Mouse (Mus musculus) neural tube, embryonic 11.5 days (tissue): ENCODE measurements at regions not wholly inside any gene's neighbourhood (a gene's known extent, or its start where the extent isn't known, plus 50 kb on each side); places are given as distances from the start of the nearest gene placed in this dataset.

ENCODE experiments used
- ATAC-seq: fragments of 200-750 bp; cut with Nextera tagmentation; 2 replicates; pipeline ENCODE4 v1.8.0; 2017; ENCODE audit warnings: moderate number of reproducible peaks, mild to moderate bottlenecking, moderate TSS enrichment, moderate library complexity; ENCODE audit not compliant: insufficient read depth, low FRiP score, low TSS enrichment
- DNase-seq: peaks from one replicate; pipeline ENCODE4 v3.0.0-alpha.2; 2015; ENCODE audit warnings: low spot score
- H3K27ac ChIP-seq: fragments of 300-500 bp; sonication (generic); 2 replicates; pipeline ENCODE4 v1.5.1; 2014; ENCODE audit warnings: low read depth, mild to moderate bottlenecking, low read length
- H3K27me3 ChIP-seq: fragments of 300-500 bp; sonication (generic); 2 replicates; pipeline ENCODE4 v1.6.1; 2014; ENCODE audit warnings: mild to moderate bottlenecking, low read length, mixed read lengths; ENCODE audit not compliant: control insufficient read depth, insufficient read depth
- H3K36me3 ChIP-seq: fragments of 300-500 bp; sonication (generic); 2 replicates; pipeline ENCODE4 v1.6.1; 2014; ENCODE audit warnings: mild to moderate bottlenecking, low read length, moderate library complexity, mixed read lengths; ENCODE audit not compliant: control insufficient read depth, insufficient read depth
- H3K4me1 ChIP-seq: fragments of 300-500 bp; sonication (generic); 2 replicates; pipeline ENCODE4 v1.6.1; 2014; ENCODE audit warnings: low read length, mixed read lengths; ENCODE audit not compliant: control insufficient read depth, insufficient read depth
- H3K4me2 ChIP-seq: fragments of 300-500 bp; sonication (generic); 2 replicates; pipeline ENCODE4 v1.6.1; 2014; ENCODE audit warnings: low read depth, mild to moderate bottlenecking, moderate library complexity
- H3K4me3 ChIP-seq: fragments of 300-500 bp; sonication (generic); 2 replicates; pipeline ENCODE4 v1.5.1; 2014; ENCODE audit warnings: low read depth, low read length
- H3K9ac ChIP-seq: fragments of 300-500 bp; sonication (generic); 2 replicates; pipeline ENCODE4 v1.6.1; 2014; ENCODE audit warnings: mild to moderate bottlenecking, low read length
- H3K9me3 ChIP-seq: fragments of 300-500 bp; sonication (generic); 2 replicates; pipeline ENCODE4 v1.6.1; 2016; ENCODE audit warnings: low read length; ENCODE audit not compliant: control insufficient read depth
- WGBS: fragments of 180-500 bp; shearing (Covaris S2); extraction: QIAGEN DNeasy Blood & Tissue Kit; methylation state at CpG from one replicate; pipeline ENCODE4 v1.1.7; 2014; 5-methylcytosine and 5-hydroxymethylcytosine counted together

- no peak overlapping the region for H3K4me2 ChIP-seq
- no peak for DNase-seq
- H3K27ac ChIP-seq = no peak overlapping the region
- H3K36me3 ChIP-seq = no peaks in the 10 kb centered on the region
- WGBS = 73% methylated on average over 3 of the region's 3 CpGs
- no peaks in the 10 kb centered on the region for H3K27me3 ChIP-seq
- no peak for ATAC-seq
- H3K4me1 ChIP-seq = peaks cover 16% of the 10 kb centered on the region
- H3K4me3 ChIP-seq = no peak overlapping the region
- no peak overlapping the region for H3K9ac ChIP-seq
- no peaks in the 10 kb centered on the region for H3K9me3 ChIP-seq
These were observed 68.9 kb downstream of the Tex29 start for GRCm38 (mm10) chr8:11909146-11909545.

- Histone ChIP-seq H3K9me3 (no peaks in the 10 kb centered on the region), H3K4me3 (no peak overlapping the region), H3K27me3 (no peaks in the 10 kb centered on the region), H3K4me2 (peak overlapping the region; percentile 32; the same call in 1 of the 2 replicates), H3K4me1 (peaks cover 27% of the 10 kb centered on the region), H3K9ac (no peak overlapping the region), H3K27ac (no peak overlapping the region), H3K36me3 (no peaks in the 10 kb centered on the region)
- peak; percentile 31 for DNase-seq
- 60% methylated on average over 18 of the region's 18 CpGs for WGBS
- ATAC-seq = no peak
These were observed 71.6 kb downstream of the Tex29 start for GRCm38 (mm10) chr8:11911639-11912450.

GRCm38 (mm10) chr8:11912451-11913128, 72.3 kb downstream of the Tex29 start:
- 0 out of 2 replicates have a peak, but pooled peaks have one; percentile 6 for ATAC-seq
- Histone ChIP-seq H3K9me3 (no peaks in the 10 kb centered on the region), H3K27me3 (no peaks in the 10 kb centered on the region), H3K4me2 (peak overlapping the region; percentile 32), H3K27ac (no peak overlapping the region), H3K4me3 (no peak overlapping the region), H3K4me1 (peaks cover 27% of the 10 kb centered on the region), H3K36me3 (no peaks in the 10 kb centered on the region), H3K9ac (peak overlapping the region; percentile 26; the same call in 1 of the 2 replicates)
- peak; percentile 30 for DNase-seq
- 33% methylated on average over 17 of the region's 17 CpGs for WGBS

- Histone ChIP-seq H3K4me2 (peak overlapping the region; percentile 32), H3K36me3 (no peaks in the 10 kb centered on the region), H3K9ac (peak overlapping the region; percentile 26; the same call in 1 of the 2 replicates), H3K27ac (no peak overlapping the region), H3K9me3 (no peaks in the 10 kb centered on the region), H3K4me3 (no peak overlapping the region), H3K4me1 (peaks cover 27% of the 10 kb centered on the region), H3K27me3 (no peaks in the 10 kb centered on the region)
- 51% methylated on average over 12 of the region's 12 CpGs for WGBS
- peak; percentile 55; the same call in 1 of the 2 replicates for ATAC-seq
- peak; percentile 29 for DNase-seq
These were observed 73.0 kb downstream of the Tex29 start for GRCm38 (mm10) chr8:11913129-11913900.

GRCm38 (mm10) chr8:11914131-11914530, 73.9 kb downstream of the Tex29 start:
- ATAC-seq = no peak
- no peak for DNase-seq
- WGBS = 41% methylated on average over 7 of the region's 7 CpGs
- Histone ChIP-seq H3K9me3 (no peaks in the 10 kb centered on the region), H3K9ac (no peak overlapping the region), H3K27me3 (no peaks in the 10 kb centered on the region), H3K4me3 (no peak overlapping the region), H3K27ac (no peak overlapping the region), H3K4me2 (peak overlapping the region; percentile 2; the same call in 1 of the 2 replicates), H3K4me1 (peaks cover 27% of the 10 kb centered on the region), H3K36me3 (no peaks in the 10 kb centered on the region)

GRCm38 (mm10) chr8:11914681-11915474, 74.6 kb downstream of the Tex29 start:
- H3K4me3 ChIP-seq = no peak overlapping the region
- H3K9ac ChIP-seq = no peak overlapping the region
- H3K27me3 ChIP-seq = no peaks in the 10 kb centered on the region
- H3K36me3 ChIP-seq = no peaks in the 10 kb centered on the region
- WGBS = 39% methylated on average over 19 of the region's 19 CpGs
- no peak for DNase-seq
- H3K4me1 ChIP-seq = peaks cover 27% of the 10 kb centered on the region
- no peak for ATAC-seq
- H3K9me3 ChIP-seq = no peaks in the 10 kb centered on the region
- H3K27ac ChIP-seq = no peak overlapping the region
- H3K4me2 ChIP-seq = peak overlapping the region; percentile 33

- Histone ChIP-seq H3K4me1 (peaks cover 27% of the 10 kb centered on the region), H3K9ac (no peak overlapping the region), H3K4me3 (no peak overlapping the region), H3K4me2 (no peak overlapping the region), H3K36me3 (no peaks in the 10 kb centered on the region), H3K27me3 (no peaks in the 10 kb centered on the region), H3K27ac (no peak overlapping the region), H3K9me3 (no peaks in the 10 kb centered on the region)
- ATAC-seq (no peak), DNase-seq (no peak)
- WGBS = 95% methylated on average over 11 of the region's 11 CpGs
These were observed 75.4 kb downstream of the Tex29 start for GRCm38 (mm10) chr8:11915721-11916120.

- Histone ChIP-seq H3K4me3 (no peak overlapping the region), H3K9ac (no peak overlapping the region), H3K27me3 (no peaks in the 10 kb centered on the region), H3K27ac (no peak overlapping the region), H3K9me3 (no peaks in the 10 kb centered on the region), H3K36me3 (no peaks in the 10 kb centered on the region), H3K4me1 (peaks cover 6% of the 10 kb centered on the region; the same call in 1 of the 2 replicates), H3K4me2 (no peak overlapping the region)
- DNase-seq (no peak), ATAC-seq (no peak)
- WGBS = 82% methylated on average over 2 of the region's 2 CpGs
These were observed 79.6 kb downstream of the Tex29 start for GRCm38 (mm10) chr8:11919876-11920275.
